Mouse (Mus musculus) brown adipose tissue, adult 24 weeks (tissue): ENCODE results near the gene S100a10. TPM values are rescaled to one million over a fixed set of nuclear protein-coding genes. Genes with fewer than 3 reads are reported as not detected.
"Not testable (repeated sequence)": the region's sequence is repeated elsewhere in the genome, so short reads cannot be mapped to it uniquely, and the experiment has no call there.

Source experiments
- H3K27ac ChIP-seq: fragments of 200-500 bp; replicated peaks from 2 replicates; pipeline ENCODE4 v1.5.1; 2012; ENCODE audit warnings: low read depth, mild to moderate bottlenecking, low read length
- H3K4me1 ChIP-seq: fragments of 200-500 bp; 2 replicates; pipeline ENCODE4 v1.6.1; 2012; ENCODE audit warnings: low read length, mixed read lengths; ENCODE audit not compliant: control insufficient read depth, insufficient read depth, insufficient read length
- H3K4me3 ChIP-seq: fragments of 200-500 bp; 2 replicates; pipeline ENCODE4 v1.5.1; 2012; ENCODE audit warnings: low read depth, mild to moderate bottlenecking, low read length, moderate library complexity; ENCODE audit not compliant: insufficient read depth
- polyA plus RNA-seq: library from polyadenylated mRNA; stranded (reverse); fragments of >200 nt; gene quantifications from 2 replicates; pipeline ENCODE4 v1.2.4, GENCODE M21; 2012; ENCODE audit not compliant: missing spikeins, insufficient read depth, insufficient read length

S100a10 gene
- polyA plus RNA-seq, 1 experiment = 572 TPM

- no peak overlapping the region for H3K4me3 ChIP-seq
Measured at GRCm38 (mm10) chr3:93583056-93583455, 28.2 kb downstream of the S100a10 start.

DNA sequence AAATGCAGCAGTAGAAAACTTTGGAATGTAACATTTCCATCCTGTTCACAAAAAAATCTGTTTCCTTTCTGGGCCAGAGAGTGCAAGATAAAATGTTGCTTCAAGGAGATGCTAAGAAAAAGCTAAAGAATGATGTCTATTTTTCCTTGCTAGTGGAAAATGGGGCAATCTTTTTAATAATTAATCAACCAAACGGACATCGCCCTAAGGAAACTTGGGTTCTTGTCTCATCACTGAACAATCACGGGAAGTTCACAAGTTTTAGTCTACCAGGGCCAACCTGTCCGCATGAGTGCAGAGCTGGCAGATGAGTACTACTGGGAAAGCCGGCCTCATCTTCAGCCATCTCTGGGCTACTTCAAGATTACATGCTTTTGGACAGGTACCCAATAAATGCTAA lies 34.7 kb downstream of the S100a10 start:
- no peak overlapping the region for H3K27ac ChIP-seq
- no peaks in the 10 kb centered on the region for H3K4me1 ChIP-seq
- H3K4me3 ChIP-seq = no peak overlapping the region

More at GRCm38 (mm10) chr3:93583056-93583455, 28.2 kb downstream of the S100a10 start:
- no peak overlapping the region for H3K27ac ChIP-seq
- peaks cover 3% of the 10 kb centered on the region; the same call in 1 of the 2 replicates for H3K4me1 ChIP-seq

GRCm38 (mm10) chr3:93590256-93590655 lies 35.4 kb downstream of the S100a10 start:
- Histone ChIP-seq H3K4me1 (no peaks in the 10 kb centered on the region), H3K4me3 (no peak overlapping the region), H3K27ac (no peak overlapping the region)

DNA sequence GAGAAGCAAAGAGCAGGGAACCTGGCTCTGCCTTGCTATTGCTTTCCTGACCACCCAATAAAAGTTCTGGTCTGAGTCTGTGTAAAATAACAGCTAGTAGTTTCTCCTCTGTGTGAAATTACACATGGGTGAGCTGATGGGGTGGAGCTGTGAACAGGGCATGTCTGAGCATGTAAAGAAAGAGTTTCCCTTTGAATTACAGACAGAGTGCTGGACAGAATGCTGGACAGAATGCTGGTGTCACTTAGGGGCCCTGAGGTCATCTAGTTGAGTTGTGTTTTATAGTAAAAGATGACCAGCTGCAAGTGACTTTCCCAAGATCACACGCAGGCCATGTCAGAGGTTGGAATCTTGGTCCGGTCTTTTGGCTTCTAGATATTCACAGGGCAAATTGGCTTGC lies 37.2 kb downstream of the S100a10 start:
- H3K4me1 ChIP-seq = peaks cover 3% of the 10 kb centered on the region; the same call in 1 of the 2 replicates
- no peak overlapping the region for H3K4me3 ChIP-seq
- no peak overlapping the region for H3K27ac ChIP-seq

- peaks cover 7% of the 10 kb centered on the region; the same call in 1 of the 2 replicates for H3K4me1 ChIP-seq
- no peak overlapping the region for H3K27ac ChIP-seq
- H3K4me3 ChIP-seq = no peak overlapping the region
Measured at GRCm38 (mm10) chr3:93592976-93593375, 38.1 kb downstream of the S100a10 start.

DNA sequence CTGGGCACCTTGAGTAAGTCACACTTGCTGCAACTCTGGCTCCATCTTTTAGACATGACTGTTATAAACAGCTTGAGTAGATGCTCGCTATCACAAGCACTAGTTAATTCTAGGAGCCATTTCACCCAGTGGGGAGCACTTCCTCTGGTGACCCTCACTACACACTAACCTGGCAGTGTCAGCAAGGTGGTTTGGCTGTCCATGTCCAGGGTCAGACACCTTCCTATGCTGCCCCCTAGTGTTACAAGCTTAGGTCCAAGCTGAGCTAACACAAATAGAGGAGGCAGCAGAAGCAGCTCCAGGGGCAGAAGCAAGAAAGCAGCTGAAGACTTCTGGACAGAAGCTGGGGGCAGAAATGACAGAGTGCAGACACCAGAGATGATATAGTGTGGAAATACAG lies 38.6 kb downstream of the S100a10 start:
- Histone ChIP-seq H3K4me3 (no peak overlapping the region), H3K4me1 (peaks cover 8% of the 10 kb centered on the region; the same call in 1 of the 2 replicates), H3K27ac (no peak overlapping the region)

GRCm38 (mm10) chr3:93596632-93597031 lies 41.8 kb downstream of the S100a10 start:
- no peak overlapping the region for H3K4me3 ChIP-seq
- peaks cover 11% of the 10 kb centered on the region for H3K4me1 ChIP-seq
- H3K27ac ChIP-seq = peak overlapping the region; percentile 75

DNA sequence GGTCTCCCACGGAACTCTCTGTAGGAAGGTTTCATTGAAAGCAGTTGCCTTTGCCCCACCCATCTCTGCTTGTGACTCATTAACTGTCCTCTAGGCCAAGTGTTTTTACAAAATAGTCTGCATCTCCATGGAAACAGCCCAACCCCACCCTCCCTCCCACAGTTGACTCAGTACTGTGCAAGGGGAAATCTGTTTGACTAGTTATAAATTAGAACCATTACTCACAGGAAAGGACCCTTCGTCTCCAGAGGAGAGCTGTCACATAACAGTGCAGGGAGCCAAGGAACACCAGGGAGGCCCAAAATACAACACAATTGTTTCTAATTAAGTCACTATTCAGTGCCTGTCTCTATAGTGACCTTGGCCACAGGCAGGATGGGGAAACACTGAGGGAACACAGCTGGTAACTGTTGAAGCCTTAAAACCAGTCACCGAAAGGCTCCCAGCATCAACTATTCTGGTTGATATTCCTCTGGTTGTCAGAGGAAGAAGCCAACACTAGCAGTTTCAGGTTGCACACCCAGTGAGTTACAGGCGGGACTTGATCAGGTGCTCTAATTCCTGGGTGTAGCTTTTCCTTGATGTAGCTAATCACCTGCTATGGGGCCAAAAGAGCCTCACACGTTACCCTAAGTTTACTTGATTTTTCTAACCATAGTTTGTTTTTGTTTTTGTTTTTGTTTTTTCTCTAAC lies 42.5 kb downstream of the S100a10 start:
- peak overlapping the region; percentile 87 for H3K27ac ChIP-seq
- H3K4me1 ChIP-seq = peaks cover 11% of the 10 kb centered on the region
- no peak overlapping the region for H3K4me3 ChIP-seq

DNA sequence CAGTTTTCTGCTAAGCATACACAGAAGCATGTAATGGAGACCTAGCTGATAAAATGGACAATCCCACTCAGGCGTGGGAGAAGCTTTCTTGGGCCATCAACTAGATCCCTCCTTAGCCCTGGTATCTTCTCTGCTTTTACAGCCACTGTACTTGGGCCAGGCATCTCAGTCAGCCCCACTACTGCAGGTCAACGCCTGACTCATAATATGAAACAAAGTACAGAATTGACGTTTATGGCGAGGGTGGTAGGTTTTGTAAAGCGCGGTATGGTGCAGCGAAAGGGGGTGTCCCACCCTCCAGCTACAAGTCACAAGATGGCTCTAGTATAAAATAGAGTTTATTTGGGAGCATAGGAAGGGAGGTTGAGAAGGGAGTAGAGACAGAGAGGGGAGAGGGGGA lies 43.1 kb downstream of the S100a10 start:
- H3K4me1 ChIP-seq = peaks cover 11% of the 10 kb centered on the region
- peak overlapping the region; percentile 61 for H3K27ac ChIP-seq
- no peak overlapping the region for H3K4me3 ChIP-seq

DNA sequence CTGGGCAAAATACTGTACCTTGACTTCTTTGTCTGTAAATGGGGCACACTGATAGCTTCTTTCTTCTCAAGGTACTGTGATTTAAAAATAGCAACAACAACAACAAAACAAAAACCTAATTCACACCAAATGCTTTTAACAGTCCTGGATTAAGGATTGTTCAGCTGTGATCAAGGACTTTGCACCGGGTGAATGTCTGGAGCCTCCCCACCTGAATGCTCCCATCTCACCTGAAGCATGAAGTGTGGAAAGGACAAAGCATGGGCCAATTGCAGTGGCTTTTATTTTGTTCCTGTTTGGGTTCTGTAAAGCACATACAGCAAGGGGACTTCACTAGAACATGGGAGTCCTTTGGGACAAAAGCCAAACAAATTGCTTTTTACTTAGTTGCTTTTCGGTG lies 45.3 kb downstream of the S100a10 start:
- Histone ChIP-seq H3K4me1 (peaks cover 11% of the 10 kb centered on the region), H3K27ac (no peak overlapping the region), H3K4me3 (no peak overlapping the region)

DNA sequence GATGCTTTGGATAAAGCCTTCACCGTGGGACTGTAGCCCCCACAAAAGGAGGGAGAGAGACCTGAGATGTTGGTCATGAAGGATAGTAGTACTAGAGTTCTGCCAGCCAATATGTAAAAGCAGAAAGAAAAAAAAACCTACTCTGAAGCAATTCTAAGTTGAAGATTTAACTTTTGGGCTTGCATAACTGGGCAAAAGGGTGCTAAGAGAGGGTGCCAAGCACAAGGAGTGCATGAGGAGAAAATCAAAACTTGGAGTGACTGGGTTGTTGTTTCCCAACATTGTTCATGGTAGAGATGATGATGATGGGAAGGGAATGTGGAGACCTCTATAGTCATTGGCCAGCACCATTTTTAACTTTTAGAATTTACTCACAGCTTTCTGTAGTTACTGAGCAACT lies 47.0 kb downstream of the S100a10 start:
- Histone ChIP-seq H3K27ac (peak overlapping the region; percentile 78), H3K4me3 (no peak overlapping the region), H3K4me1 (peaks cover 8% of the 10 kb centered on the region)

DNA sequence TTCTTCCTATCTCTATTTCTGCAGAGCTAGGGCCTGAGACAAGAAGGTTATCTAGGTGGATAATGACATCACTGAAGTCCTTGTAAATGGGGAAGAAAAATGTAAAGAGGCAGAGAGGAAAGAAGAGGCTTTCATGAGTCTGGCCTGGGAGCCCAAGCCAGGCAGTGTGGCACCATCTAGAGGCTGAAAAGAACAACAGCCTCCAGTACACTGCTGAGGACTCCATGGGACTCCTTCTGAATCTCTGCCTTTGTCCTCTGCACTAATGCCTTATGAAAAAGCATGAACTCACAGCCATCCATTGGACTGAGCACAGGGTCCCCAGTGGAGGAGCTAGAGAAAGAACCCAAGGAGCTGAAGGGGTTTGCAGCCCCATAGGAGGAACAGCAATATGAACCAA lies 54.1 kb downstream of the S100a10 start:
- H3K4me3 ChIP-seq, H3K27ac ChIP-seq, H3K4me1 ChIP-seq: not testable (repeated sequence)

Other genes with a start within 250 kb of the S100a10 start
- 0.08 TPM in 1 of 2 replicates, not detected in the other for gene Hrnr, start 235.3 kb upstream of the S100a10 start, polyA plus RNA-seq
- not detected in 2 replicates for gene Rptn, start 161.4 kb upstream of the S100a10 start, polyA plus RNA-seq
- gene Tchh, start 112.8 kb upstream of the S100a10 start, polyA plus RNA-seq = 0.33 TPM in 1 of 2 replicates, not detected in the other
- gene Tchhl1, start 86.3 kb upstream of the S100a10 start, polyA plus RNA-seq = not detected in 2 replicates
- 790 and 869 TPM in 2 replicates for gene S100a11, start 34.6 kb upstream of the S100a10 start, polyA plus RNA-seq
- not detected in 2 replicates for gene Tdpoz2, start 97.6 kb downstream of the S100a10 start, polyA plus RNA-seq
- not detected in 2 replicates for gene Tdpoz1, start 121.2 kb downstream of the S100a10 start, polyA plus RNA-seq
- not detected in 2 replicates for gene Gm37596, start 138.0 kb downstream of the S100a10 start, polyA plus RNA-seq
- not detected in 2 replicates for gene Gm5773, start 217.9 kb downstream of the S100a10 start, polyA plus RNA-seq
- gene Tdpoz4, start 241.3 kb downstream of the S100a10 start, polyA plus RNA-seq = not detected in 2 replicates